Mouse (Mus musculus): ENCODE data around the gene Def6. TPM values are rescaled to one million over a fixed set of nuclear protein-coding genes. Genes with fewer than 3 reads are reported as not detected.

Def6 gene
- polyA plus RNA-seq, 1 experiment from 2014 or later = 5.8 TPM

GRCm38 (mm10) chr17:28224615-28225014 is 17.0 kb downstream of the Def6 start:
- Histone ChIP-seq H3K4me3 (ENCODE audit: low read depth, low read length) (no peak overlapping the region), H3K27me3 (replicated peaks; ENCODE audit: insufficient read depth, low read length) (no peaks in the 10 kb centered on the region), H3K9ac (replicated peaks; ENCODE audit: low read depth) (no peak overlapping the region), H3K4me1 (ENCODE audit: insufficient read depth, low read depth, low read length) (peaks cover 10% of the 10 kb centered on the region; the same call in 1 of the 2 replicates), H3K9me3 (ENCODE audit: low read length) (no peaks in the 10 kb centered on the region), H3K27ac (ENCODE audit: low read length) (no peak overlapping the region), H3K4me2 (replicated peaks; ENCODE audit: low read depth, low read length) (no peak overlapping the region), H3K36me3 (ENCODE audit: insufficient read depth, low read length) (no peaks in the 10 kb centered on the region)
- no peak for ATAC-seq
- 84% methylated on average over 10 of the region's 10 CpGs for WGBS
- DNase-seq (ENCODE audit: low spot score) = no peak
- TF ChIP-seq CTCF (IDR thresholded peaks at IDR 0.05) (no peak), EP300 (IDR thresholded peaks at IDR 0.05) (no peak)

GRCm38 (mm10) chr17:28226014-28226413 is 18.4 kb downstream of the Def6 start:
- Histone ChIP-seq H3K27me3 (replicated peaks; ENCODE audit: insufficient read depth, low read length) (no peaks in the 10 kb centered on the region), H3K4me1 (ENCODE audit: insufficient read depth, low read depth, low read length) (peaks cover 10% of the 10 kb centered on the region; the same call in 1 of the 2 replicates), H3K4me3 (ENCODE audit: low read depth, low read length) (peak overlapping the region; percentile 14; the same call in 1 of the 2 replicates), H3K9me3 (ENCODE audit: low read length) (no peaks in the 10 kb centered on the region), H3K4me2 (replicated peaks; ENCODE audit: low read depth, low read length) (peak overlapping the region; percentile 39; the same call in 1 of the 2 replicates), H3K36me3 (ENCODE audit: insufficient read depth, low read length) (no peaks in the 10 kb centered on the region), H3K27ac (ENCODE audit: low read length) (no peak overlapping the region), H3K9ac (replicated peaks; ENCODE audit: low read depth) (no peak overlapping the region)
- whole genome bisulfite sequencing = under 1% methylated on average over 21 of the region's 21 CpGs
- ATAC-seq = peak; percentile 67
- DNase-seq (ENCODE audit: low spot score) = peak; percentile 97
- TF ChIP-seq CTCF (IDR thresholded peaks at IDR 0.05) (peak; percentile 100), EP300 (IDR thresholded peaks at IDR 0.05) (no peak)

GRCm38 (mm10) chr17:28230486-28230885 is 22.9 kb downstream of the Def6 start:
- no peak overlapping the region for H3K4me3 ChIP-seq (ENCODE audit: low read depth, low read length)
- peaks cover 3% of the 10 kb centered on the region; the same call in 1 of the 2 replicates for H3K4me1 ChIP-seq (ENCODE audit: insufficient read depth, low read depth, low read length)
- DNase-seq (ENCODE audit: low spot score) (no peak), ATAC-seq (no peak)
- H3K27ac ChIP-seq (ENCODE audit: low read length) = no peak overlapping the region
- H3K9ac ChIP-seq (replicated peaks; ENCODE audit: low read depth) = no peak overlapping the region
- 71% methylated on average over 6 of the region's 6 CpGs for WGBS
- no peaks in the 10 kb centered on the region for H3K27me3 ChIP-seq (replicated peaks; ENCODE audit: insufficient read depth, low read length)
- no peaks in the 10 kb centered on the region for H3K9me3 ChIP-seq (ENCODE audit: low read length)
- TF ChIP-seq CTCF (IDR thresholded peaks at IDR 0.05) (no peak), EP300 (IDR thresholded peaks at IDR 0.05) (no peak)
- no peaks in the 10 kb centered on the region for H3K36me3 ChIP-seq (ENCODE audit: insufficient read depth, low read length)
- H3K4me2 ChIP-seq (replicated peaks; ENCODE audit: low read depth, low read length) = no peak overlapping the region

- Histone ChIP-seq H3K4me1 (ENCODE audit: insufficient read depth, low read depth, low read length) (no peaks in the 10 kb centered on the region; the same call in 1 of the 2 replicates), H3K4me3 (ENCODE audit: low read depth, low read length) (no peak overlapping the region), H3K27ac (ENCODE audit: low read length) (no peak overlapping the region), H3K27me3 (replicated peaks; ENCODE audit: insufficient read depth, low read length) (no peaks in the 10 kb centered on the region), H3K9me3 (ENCODE audit: low read length) (no peaks in the 10 kb centered on the region), H3K4me2 (replicated peaks; ENCODE audit: low read depth, low read length) (no peak overlapping the region), H3K9ac (replicated peaks; ENCODE audit: low read depth) (no peak overlapping the region), H3K36me3 (ENCODE audit: insufficient read depth, low read length) (no peaks in the 10 kb centered on the region)
- ATAC-seq = no peak
- DNase-seq (ENCODE audit: low spot score) = no peak
- WGBS = 78% methylated on average over 18 of the region's 18 CpGs
- TF ChIP-seq CTCF (IDR thresholded peaks at IDR 0.05) (no peak), EP300 (IDR thresholded peaks at IDR 0.05) (no peak)
Measured at GRCm38 (mm10) chr17:28231026-28231736, 23.6 kb downstream of the Def6 start.

GRCm38 (mm10) chr17:28232475-28233060 is 25.0 kb downstream of the Def6 start, which contains the start of gene Ppard:
TSS of gene Ppard (plus strand) at chr17:28232700.
- H3K27me3 ChIP-seq (replicated peaks; ENCODE audit: insufficient read depth, low read length) = no peaks in the 10 kb centered on the region
- ATAC-seq (peak; percentile 97), DNase-seq (ENCODE audit: low spot score) (peak; percentile 99)
- peak; percentile 100 for TF ChIP-seq CTCF (IDR thresholded peaks at IDR 0.05)
- no peak for TF ChIP-seq EP300 (IDR thresholded peaks at IDR 0.05)
- no peaks in the 10 kb centered on the region for H3K36me3 ChIP-seq (ENCODE audit: insufficient read depth, low read length)
- peak within 1 kb of the TSS; percentile 92 for H3K9ac ChIP-seq (replicated peaks; ENCODE audit: low read depth)
- H3K4me1 ChIP-seq (ENCODE audit: insufficient read depth, low read depth, low read length) = no peaks in the 10 kb centered on the region; the same call in 1 of the 2 replicates
- peak within 1 kb of the TSS; percentile 81 for H3K4me3 ChIP-seq (ENCODE audit: low read depth, low read length)
- H3K9me3 ChIP-seq (ENCODE audit: low read length) = no peaks in the 10 kb centered on the region
- peak within 1 kb of the TSS; percentile 80 for H3K4me2 ChIP-seq (replicated peaks; ENCODE audit: low read depth, low read length)
- H3K27ac ChIP-seq (ENCODE audit: low read length) = peak within 1 kb of the TSS; percentile 83
- 1% methylated on average over 37 of the region's 57 CpGs for WGBS

GRCm38 (mm10) chr17:28233091-28233731 is 25.6 kb downstream of the Def6 start:
- no peaks in the 10 kb centered on the region for H3K9me3 ChIP-seq (ENCODE audit: low read length)
- H3K4me3 ChIP-seq (ENCODE audit: low read depth, low read length) = peak overlapping the region; percentile 81
- H3K27ac ChIP-seq (ENCODE audit: low read length) = peak overlapping the region; percentile 83
- peak overlapping the region; percentile 80 for H3K4me2 ChIP-seq (replicated peaks; ENCODE audit: low read depth, low read length)
- no peaks in the 10 kb centered on the region for H3K36me3 ChIP-seq (ENCODE audit: insufficient read depth, low read length)
- H3K27me3 ChIP-seq (replicated peaks; ENCODE audit: insufficient read depth, low read length) = no peaks in the 10 kb centered on the region
- peak; percentile 21 for ATAC-seq
- no peaks in the 10 kb centered on the region; the same call in 1 of the 2 replicates for H3K4me1 ChIP-seq (ENCODE audit: insufficient read depth, low read depth, low read length)
- peak; percentile 77 for DNase-seq (ENCODE audit: low spot score)
- peak overlapping the region; percentile 92 for H3K9ac ChIP-seq (replicated peaks; ENCODE audit: low read depth)
- 4% methylated on average over 16 of the region's 17 CpGs for WGBS
- TF ChIP-seq CTCF (IDR thresholded peaks at IDR 0.05) (peak; percentile 3; the same call in 1 of the 2 replicates), EP300 (IDR thresholded peaks at IDR 0.05) (no peak)
